Mouse (Mus musculus) kidney, adult 2 months (tissue): ENCODE data around the gene Dbndd2.

Experiments used
- CTCF ChIP-seq: fragments of 200-500 bp; conservative IDR thresholded peaks from 2 replicates; pipeline ENCODE4 v1.5.1; 2011; ENCODE audit warnings: low read depth, mild to moderate bottlenecking, control low read depth, low read length, moderate library complexity, mixed read lengths; ENCODE audit not compliant: insufficient read depth, insufficient read length
- POLR2A ChIP-seq: fragments of 200-500 bp; IDR thresholded peaks from one replicate; pipeline ENCODE4 v1.6.1; 2011; ENCODE audit warnings: low read depth, low read length, control low read depth

DNA sequence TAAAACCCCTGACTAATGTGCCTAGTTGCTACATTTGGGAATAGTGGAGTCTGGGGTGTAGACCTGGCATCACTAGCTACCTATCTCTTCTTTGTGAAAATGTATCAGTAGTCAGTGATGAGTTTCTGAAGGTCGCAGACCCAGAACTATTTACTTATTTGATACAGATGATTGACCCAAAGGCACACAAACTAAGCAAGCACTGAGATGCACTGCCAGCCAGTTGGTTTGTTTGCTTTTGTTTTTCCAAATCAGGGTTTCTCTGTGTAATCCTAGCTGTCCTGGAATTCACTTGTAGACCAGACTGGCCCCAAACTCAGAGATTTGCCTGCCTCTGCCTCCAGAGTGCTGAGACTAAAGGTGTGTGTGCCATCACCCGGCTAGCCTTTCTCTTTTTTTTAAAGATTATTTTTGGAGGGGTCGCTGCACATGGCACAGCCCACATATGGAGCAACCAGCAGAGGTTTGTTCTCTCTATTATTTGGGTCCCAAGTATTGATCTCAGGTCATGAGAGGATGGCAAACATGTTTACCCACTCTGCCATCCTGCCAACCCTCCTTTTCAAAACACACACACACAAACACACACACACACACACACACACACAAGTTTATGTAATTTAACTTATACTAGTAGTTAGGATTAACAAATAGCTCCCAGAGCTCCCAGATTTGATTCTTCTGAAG, 40.4 kb upstream of the Dbndd2 start:
- TF ChIP-seq CTCF (no peak), POLR2A (no peak)
